Mouse (Mus musculus): Measurements from ENCODE around the gene Hrh2.

- TF ChIP-seq CTCF (IDR thresholded peaks at IDR 0.05; ENCODE audit: low read depth) (no peak), EP300 (IDR thresholded peaks at IDR 0.05; ENCODE audit: low read depth) (no peak)
Observed at GRCm38 (mm10) chr13:54143788-54144187, 48.1 kb upstream of the Hrh2 start.
